Mouse (Mus musculus): ENCODE results near the gene Gm14597. TPM values are rescaled to one million over a fixed set of nuclear protein-coding genes. Genes with fewer than 3 reads are reported as not detected.
"Not testable (repeated sequence)": the region's sequence is repeated elsewhere in the genome, so short reads cannot be mapped to it uniquely, and the experiment has no call there.

Gm14597 gene
- not detected for total RNA-seq (2021)
- long read RNA-seq, experiment 1: 0 reads
- long read RNA-seq, experiment 2: 0 reads

DNA sequence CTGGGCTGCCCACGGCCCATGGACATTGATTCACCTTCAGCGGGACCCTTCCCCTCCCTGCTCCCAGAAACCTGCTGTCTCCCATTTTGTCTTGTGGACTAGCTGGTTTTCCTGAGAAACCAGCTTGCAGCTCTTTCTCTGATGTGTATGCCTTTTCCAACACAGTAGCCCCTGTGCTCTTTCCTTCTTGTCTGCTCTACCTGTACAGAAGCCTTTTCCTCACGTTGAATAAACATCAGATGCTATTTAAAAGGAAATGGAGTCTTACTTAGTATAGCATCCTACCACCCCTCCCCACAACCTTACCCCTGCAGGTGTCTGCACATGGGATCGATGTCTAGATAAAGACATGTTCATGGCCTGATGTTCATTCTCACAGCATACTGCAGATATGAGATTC is at the start of gene Gm14597:
Gm14597 (minus strand) TSS at position 101 of the 400 bp plus-strand sequence.
- DNase-seq (ENCODE audit: low spot score in 2 of 2): not testable (repeated sequence)

- DNase-seq (ENCODE audit: low spot score in 2 of 2): not testable (repeated sequence)
Observed at GRCm38 (mm10) chrX:53652917-53653316, 44.1 kb upstream of the Gm14597 start.

- DNase-seq (ENCODE audit: low spot score in 2 of 2): no peak
Observed at GRCm38 (mm10) chrX:53645885-53646284, 37.1 kb upstream of the Gm14597 start.

DNA sequence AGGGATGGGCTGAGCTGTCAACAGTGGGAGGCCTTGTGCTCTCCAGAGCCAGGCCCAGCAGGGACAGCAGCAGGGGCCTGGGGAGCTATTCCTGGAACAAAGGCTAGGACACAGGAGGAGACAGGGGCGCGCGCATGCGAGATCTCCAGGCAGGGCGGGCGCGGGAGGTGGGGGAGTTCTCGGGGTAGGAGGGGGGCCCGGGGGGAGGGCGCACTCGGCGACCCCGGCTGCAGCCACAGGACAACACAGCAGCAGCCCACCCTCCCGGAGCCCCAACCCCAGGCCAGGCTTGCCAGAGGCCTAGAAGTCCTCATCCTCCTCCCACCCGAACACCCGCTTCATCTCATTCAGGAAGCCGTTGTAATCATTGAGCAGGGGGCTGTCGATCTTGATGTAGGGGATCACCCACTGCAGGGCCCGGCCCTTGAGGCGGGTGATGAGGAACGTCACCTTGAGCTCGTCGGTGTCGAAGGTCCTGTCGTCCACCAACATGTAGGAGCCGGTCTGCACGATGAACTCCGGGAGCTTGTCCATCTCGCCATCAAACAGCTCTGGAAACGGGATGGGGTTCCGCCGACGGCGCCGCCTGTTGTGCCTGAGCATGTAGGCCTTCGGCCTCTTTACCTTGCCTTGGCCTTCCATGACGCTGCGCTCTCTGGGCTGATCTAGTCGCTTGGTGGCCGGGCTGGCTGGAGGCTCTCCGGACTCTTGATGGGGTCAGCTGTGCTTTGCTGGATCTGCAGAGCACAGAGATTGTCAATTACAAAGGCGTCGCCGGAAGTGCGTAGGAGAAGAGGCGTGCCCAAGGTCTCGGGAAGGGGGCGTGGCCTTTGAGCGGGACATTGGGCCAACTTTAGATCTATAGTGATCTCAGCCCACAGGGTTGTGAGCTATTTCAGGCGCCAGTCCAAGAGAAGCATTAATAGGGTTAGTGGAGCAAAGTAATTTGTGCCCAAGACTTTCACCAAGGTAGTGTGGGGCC is 34.5 kb upstream of the Gm14597 start, which contains the start of gene Rtl8a:
Rtl8a (minus strand) TSS at position 703 of the 982 bp plus-strand sequence.
- DNase-seq (ENCODE audit: low spot score in 2 of 2): peak; percentile 50 to 59

DNA sequence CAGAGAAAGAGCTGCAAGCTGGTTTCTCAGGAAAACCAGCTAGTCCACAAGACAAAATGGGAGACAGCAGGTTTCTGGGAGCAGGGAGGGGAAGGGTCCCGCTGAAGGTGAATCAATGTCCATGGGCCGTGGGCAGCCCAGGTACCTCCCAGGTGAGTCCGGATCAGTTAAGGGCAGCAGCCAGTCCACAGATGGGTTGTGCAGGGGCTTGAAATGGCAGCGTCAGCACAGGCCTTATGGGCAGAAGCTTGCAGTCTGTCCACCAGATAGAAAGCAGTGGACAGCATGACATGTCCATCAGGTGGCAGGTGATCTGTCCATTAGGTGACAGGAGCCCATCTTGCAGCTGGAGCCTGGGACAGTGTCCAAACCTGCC is 33.8 kb upstream of the Gm14597 start:
- peak in 1 of 2 experiments; percentile 1 for DNase-seq (ENCODE audit: low spot score in 2 of 2)

DNA sequence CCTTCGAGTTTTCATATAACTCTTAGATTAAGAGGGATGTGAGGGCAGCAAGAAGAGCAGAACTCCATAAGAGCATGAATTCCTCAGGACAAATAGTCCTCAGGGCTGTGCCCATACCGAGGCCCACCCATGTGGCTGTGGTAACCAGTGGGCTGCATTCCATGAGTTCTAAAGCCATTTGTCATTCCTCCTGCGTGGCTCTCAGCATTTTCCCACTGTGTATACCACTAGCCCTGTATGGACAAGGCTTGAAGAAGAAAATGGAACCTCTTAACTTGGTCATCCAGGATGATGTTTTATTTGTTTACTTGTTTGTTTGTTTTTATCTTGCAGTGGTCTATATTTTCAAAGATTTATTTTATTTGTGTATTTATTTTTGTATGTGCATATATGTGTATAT is 29.3 kb upstream of the Gm14597 start:
- not testable (repeated sequence) for DNase-seq (ENCODE audit: low spot score in 2 of 2)

GRCm38 (mm10) chrX:53611395-53611794 is 2.6 kb upstream of the Gm14597 start:
- not testable (repeated sequence) for DNase-seq (ENCODE audit: low spot score in 2 of 2)

- peak; percentile 48 to 80 for DNase-seq (ENCODE audit: low spot score in 2 of 2)
Observed at GRCm38 (mm10) chrX:53610571-53610970, 1.8 kb upstream of the Gm14597 start.

DNA sequence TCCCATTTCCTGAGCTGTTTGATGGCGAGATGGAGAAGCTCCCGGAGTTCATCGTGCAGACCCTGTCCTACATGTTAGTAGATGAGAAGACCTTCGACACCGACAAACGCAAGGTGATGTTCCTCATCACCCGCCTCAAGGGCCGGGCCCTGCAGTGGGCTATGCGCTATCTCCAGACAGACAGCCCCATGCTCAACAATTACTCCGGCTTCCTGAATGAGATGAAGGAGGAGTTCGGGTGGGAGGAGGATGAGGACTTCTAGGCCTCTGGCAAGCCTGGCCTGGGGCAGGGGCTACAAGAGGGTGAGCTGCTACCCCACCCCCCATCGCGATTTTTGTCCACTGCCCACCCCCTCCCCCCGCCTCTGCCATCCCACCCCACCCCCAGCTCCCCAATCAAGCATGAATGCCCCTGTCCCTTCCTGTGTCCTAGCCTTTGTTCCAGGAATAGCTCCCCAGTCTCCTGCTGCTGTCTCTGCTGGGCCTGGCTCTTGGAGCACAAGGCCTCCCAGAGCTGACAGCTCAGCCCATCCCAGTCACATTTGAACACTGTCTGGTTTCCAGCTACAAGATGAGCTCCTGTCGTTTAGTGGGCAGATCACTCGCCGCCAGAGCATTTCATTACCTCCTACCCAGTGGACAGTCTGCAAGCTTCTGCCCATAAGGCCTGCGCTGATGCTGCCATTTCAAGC is 511 bp downstream of the Gm14597 start:
- peak; percentile 7 to 14 for DNase-seq (ENCODE audit: low spot score in 2 of 2)

DNA sequence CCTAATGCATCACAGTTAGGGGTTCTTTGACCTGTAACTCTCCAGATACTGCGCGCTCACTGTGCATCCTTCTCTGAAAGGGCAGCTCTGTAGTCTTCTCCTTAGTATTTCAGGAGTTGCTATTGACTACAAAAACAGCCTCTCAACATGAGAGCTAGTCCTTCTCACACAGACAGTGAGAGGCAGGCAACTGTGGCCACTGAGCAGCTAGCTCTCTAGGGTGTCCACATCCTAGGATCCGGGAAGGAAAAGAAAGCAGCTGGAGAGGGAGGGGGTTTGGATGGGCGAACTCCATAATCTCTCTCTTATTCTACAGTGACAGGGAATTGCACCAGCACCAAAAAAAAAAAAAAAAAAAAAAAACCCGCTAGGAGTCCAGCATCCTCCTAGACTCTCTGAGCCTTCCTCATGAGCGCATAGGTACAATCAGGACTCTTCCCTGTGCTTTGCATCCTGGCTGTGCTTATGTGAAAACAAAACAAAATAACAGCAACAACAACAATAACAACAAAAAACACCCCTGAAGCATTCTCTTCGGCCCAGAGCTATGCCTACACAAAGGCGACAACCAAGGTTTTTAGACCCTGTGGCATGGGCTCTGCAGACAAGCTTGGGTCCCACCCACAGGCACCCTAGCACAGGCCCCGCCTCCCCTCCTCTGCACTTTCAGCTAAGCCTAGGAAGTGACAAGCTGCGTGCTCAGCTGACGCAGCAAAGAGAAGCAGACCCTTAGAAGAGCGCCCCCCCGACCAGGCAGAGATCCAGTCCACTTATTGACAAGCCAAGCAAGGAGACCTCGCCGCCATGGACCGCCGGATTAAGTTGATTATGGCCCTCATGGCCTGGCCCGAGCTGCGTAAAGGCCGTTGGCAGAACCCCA is 1.3 kb downstream of the Gm14597 start, which contains the start of gene Rtl8c:
Rtl8c (plus strand) TSS at position 791 of the 880 bp plus-strand sequence.
- peak; percentile 55 to 73 for DNase-seq (ENCODE audit: low spot score in 2 of 2)

DNA sequence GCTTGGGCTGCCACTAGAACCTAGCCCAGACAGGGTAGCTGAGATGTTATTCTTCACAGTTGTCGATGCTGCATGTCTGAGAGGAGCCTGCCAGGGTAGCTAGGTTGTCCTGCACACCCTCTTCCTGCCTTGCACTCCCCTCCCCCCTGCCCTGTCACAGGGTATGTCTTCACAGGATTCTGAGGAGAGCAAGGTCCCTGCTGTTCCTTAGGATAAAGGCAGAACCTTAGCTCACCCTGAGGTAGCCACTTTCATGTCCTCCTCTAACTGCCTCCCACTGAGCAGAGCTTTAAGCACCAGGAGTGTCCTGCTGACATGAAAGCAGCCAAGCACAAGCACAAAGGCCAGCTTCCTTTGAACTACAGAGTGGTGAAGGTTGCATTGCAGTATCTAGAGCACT is 2.6 kb downstream of the Gm14597 start:
- not testable (repeated sequence) for DNase-seq (ENCODE audit: low spot score in 2 of 2)

- peak; percentile 35 to 42 for DNase-seq (ENCODE audit: low spot score in 2 of 2)
Observed at GRCm38 (mm10) chrX:53599993-53600392, 8.8 kb downstream of the Gm14597 start.

GRCm38 (mm10) chrX:53583404-53583803 is 25.4 kb downstream of the Gm14597 start:
- not testable (repeated sequence) for DNase-seq (ENCODE audit: low spot score in 2 of 2)

- not testable (repeated sequence) for DNase-seq (ENCODE audit: low spot score in 2 of 2)
Observed at GRCm38 (mm10) chrX:53581407-53581806, 27.4 kb downstream of the Gm14597 start.

DNA sequence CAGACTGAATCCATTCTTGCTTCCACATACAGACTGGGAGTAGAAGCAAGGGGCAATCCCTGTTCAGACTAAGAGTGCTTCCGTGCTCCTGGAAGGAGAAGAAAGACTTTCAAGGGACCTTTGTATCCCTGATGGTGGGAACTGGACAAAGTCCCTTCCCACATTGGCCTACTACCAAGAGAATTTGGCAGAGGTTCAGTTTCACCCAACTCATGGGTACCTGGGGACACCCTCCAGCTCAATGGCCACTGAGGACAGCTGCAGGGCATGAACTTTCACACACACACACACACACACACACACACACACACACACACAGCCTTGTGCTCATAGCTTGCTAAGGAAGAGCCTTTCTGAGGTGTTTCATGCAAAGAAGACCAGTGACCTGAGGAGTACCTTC is 29.5 kb downstream of the Gm14597 start:
- DNase-seq (ENCODE audit: low spot score in 2 of 2): no peak

Other genes starting within 250 kb of the Gm14597 start
- 10 to 100 TPM; 13.5 to 17.1 TPM for gene Mospd1, start 238.5 kb downstream of the Gm14597 start, total RNA-seq (2021)
- not detected for gene Etd, start 174.1 kb downstream of the Gm14597 start, total RNA-seq (2021)
- gene Rtl8c, start 947 bp downstream of the Gm14597 start, total RNA-seq (2021): 100 to 1,000 TPM; 122 to 132 TPM
- 100 to 1,000 TPM; 205 to 293 TPM for gene Rtl8a, start 34.7 kb upstream of the Gm14597 start, total RNA-seq (2021)
- gene Rtl8b, start 61.4 kb upstream of the Gm14597 start, total RNA-seq (2021): 100 to 1,000 TPM; 184 to 221 TPM
- under 1 TPM in 1 of 2 experiments, not detected in 1; 0.23 TPM for gene 4930502E18Rik, start 115.8 kb upstream of the Gm14597 start, total RNA-seq (2021)
- gene 1700013H16Rik, start 148.9 kb upstream of the Gm14597 start, total RNA-seq (2021): not detected
- gene Zfp36l3, start 167.4 kb upstream of the Gm14597 start, total RNA-seq (2021): not detected
- gene Xlr, start 188.7 kb upstream of the Gm14597 start, total RNA-seq (2021): 1 to 10 TPM; 1.6 to 1.9 TPM